Mouse (Mus musculus): ENCODE results near the gene Jmy. TPM values are rescaled to one million over a fixed set of nuclear protein-coding genes. Genes with fewer than 3 reads are reported as not detected.

Jmy gene
- polyA plus RNA-seq, 1 experiment from 2014 or later, result 3.4 TPM

- H3K9me3 ChIP-seq (ENCODE audit: control insufficient read depth, low read length), result 0 out of 2 replicates have a peak, but pooled peaks cover 3% of the 10 kb centered on the region
- H3K27ac ChIP-seq (ENCODE audit: low read depth, low read length), result no peak overlapping the region
- no peaks in the 10 kb centered on the region for H3K27me3 ChIP-seq (replicated peaks; ENCODE audit: control insufficient read depth, insufficient read depth, low read length)
- WGBS, result 93% methylated on average over 3 of the region's 3 CpGs
- peaks cover 4% of the 10 kb centered on the region; the same call in 1 of the 2 replicates for H3K36me3 ChIP-seq (ENCODE audit: control insufficient read depth, insufficient read depth, low read length)
- no peak overlapping the region for H3K9ac ChIP-seq (ENCODE audit: low read depth, low read length)
- H3K4me1 ChIP-seq (replicated peaks; ENCODE audit: control insufficient read depth, insufficient read depth, low read length), result no peaks in the 10 kb centered on the region
- no peak overlapping the region for H3K4me2 ChIP-seq
- no peak for DNase-seq (ENCODE audit: low spot score)
- H3K4me3 ChIP-seq (ENCODE audit: low read depth, low read length), result no peak overlapping the region
- no peak for ATAC-seq (replicated peaks; ENCODE audit: low FRiP score)
These were observed 15.3 kb downstream of the Jmy start for GRCm38 (mm10) chr13:93484276-93484675.

DNA sequence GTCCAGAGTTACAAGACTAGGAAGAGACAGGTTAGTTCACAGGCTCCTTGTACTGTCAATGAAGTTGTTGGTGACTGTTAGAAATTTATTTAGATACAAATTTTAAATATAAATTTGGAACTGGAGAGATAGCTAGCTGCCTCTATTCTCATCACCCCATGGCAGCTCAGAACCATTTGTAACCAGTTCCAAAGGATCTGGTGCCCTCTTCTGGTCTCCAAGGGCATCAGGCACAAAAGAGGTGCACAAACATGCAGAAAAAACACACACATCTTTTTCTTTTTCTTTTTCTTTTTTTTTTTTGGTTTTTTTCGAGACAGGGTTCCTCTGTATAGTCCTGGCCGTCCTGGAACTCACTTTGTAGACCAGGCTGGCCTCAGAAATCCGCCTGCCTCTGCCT is 18.5 kb downstream of the Jmy start:
- DNase-seq (ENCODE audit: low spot score) (no peak), ATAC-seq (replicated peaks; ENCODE audit: low FRiP score) (no peak)
- Histone ChIP-seq H3K36me3 (ENCODE audit: control insufficient read depth, insufficient read depth, low read length) (peaks cover 4% of the 10 kb centered on the region; the same call in 1 of the 2 replicates), H3K9me3 (ENCODE audit: control insufficient read depth, low read length) (0 out of 2 replicates have a peak, but pooled peaks cover 3% of the 10 kb centered on the region), H3K27me3 (replicated peaks; ENCODE audit: control insufficient read depth, insufficient read depth, low read length) (no peaks in the 10 kb centered on the region), H3K4me1 (replicated peaks; ENCODE audit: control insufficient read depth, insufficient read depth, low read length) (no peaks in the 10 kb centered on the region), H3K4me2 (no peak overlapping the region), H3K27ac (ENCODE audit: low read depth, low read length) (no peak overlapping the region), H3K4me3 (ENCODE audit: low read depth, low read length) (no peak overlapping the region), H3K9ac (ENCODE audit: low read depth, low read length) (no peak overlapping the region)
- WGBS, result 94% methylated on average over 3 of the region's 3 CpGs

GRCm38 (mm10) chr13:93478344-93478743 is 21.3 kb downstream of the Jmy start:
- H3K27me3 ChIP-seq (replicated peaks; ENCODE audit: control insufficient read depth, insufficient read depth, low read length), result no peaks in the 10 kb centered on the region
- WGBS, result 75% methylated on average over 3 of the region's 3 CpGs

GRCm38 (mm10) chr13:93468355-93468754 is 31.3 kb downstream of the Jmy start:
- Histone ChIP-seq H3K27ac (ENCODE audit: low read depth, low read length) (no peak overlapping the region), H3K4me1 (replicated peaks; ENCODE audit: control insufficient read depth, insufficient read depth, low read length) (no peaks in the 10 kb centered on the region), H3K4me3 (ENCODE audit: low read depth, low read length) (no peak overlapping the region), H3K9me3 (ENCODE audit: control insufficient read depth, low read length) (no peaks in the 10 kb centered on the region), H3K9ac (ENCODE audit: low read depth, low read length) (no peak overlapping the region), H3K4me2 (no peak overlapping the region), H3K27me3 (replicated peaks; ENCODE audit: control insufficient read depth, insufficient read depth, low read length) (no peaks in the 10 kb centered on the region), H3K36me3 (ENCODE audit: control insufficient read depth, insufficient read depth, low read length) (peaks cover 15% of the 10 kb centered on the region)
- ATAC-seq (replicated peaks; ENCODE audit: low FRiP score), result no peak
- WGBS, result 94% methylated on average over 3 of the region's 3 CpGs
- no peak for DNase-seq (ENCODE audit: low spot score)

More at GRCm38 (mm10) chr13:93478344-93478743, 21.3 kb downstream of the Jmy start:
- Histone ChIP-seq H3K9me3 (ENCODE audit: control insufficient read depth, low read length) (0 out of 2 replicates have a peak, but pooled peaks cover 3% of the 10 kb centered on the region), H3K9ac (ENCODE audit: low read depth, low read length) (no peak overlapping the region), H3K4me3 (ENCODE audit: low read depth, low read length) (no peak overlapping the region), H3K4me1 (replicated peaks; ENCODE audit: control insufficient read depth, insufficient read depth, low read length) (no peaks in the 10 kb centered on the region), H3K27ac (ENCODE audit: low read depth, low read length) (no peak overlapping the region), H3K4me2 (no peak overlapping the region), H3K36me3 (ENCODE audit: control insufficient read depth, insufficient read depth, low read length) (peaks cover 4% of the 10 kb centered on the region; the same call in 1 of the 2 replicates)
- DNase-seq (ENCODE audit: low spot score), result no peak
- ATAC-seq (replicated peaks; ENCODE audit: low FRiP score), result no peak

- ATAC-seq (replicated peaks; ENCODE audit: low FRiP score) (no peak), DNase-seq (ENCODE audit: low spot score) (no peak)
- H3K4me1 ChIP-seq (replicated peaks; ENCODE audit: control insufficient read depth, insufficient read depth, low read length), result no peaks in the 10 kb centered on the region
- no peaks in the 10 kb centered on the region for H3K9me3 ChIP-seq (ENCODE audit: control insufficient read depth, low read length)
- H3K4me2 ChIP-seq, result no peak overlapping the region
- H3K36me3 ChIP-seq (ENCODE audit: control insufficient read depth, insufficient read depth, low read length), result peaks cover 11% of the 10 kb centered on the region; the same call in 1 of the 2 replicates
- no peak overlapping the region for H3K27ac ChIP-seq (ENCODE audit: low read depth, low read length)
- WGBS, result 95% methylated on average over 7 of the region's 7 CpGs
- no peak overlapping the region for H3K4me3 ChIP-seq (ENCODE audit: low read depth, low read length)
- no peak overlapping the region for H3K9ac ChIP-seq (ENCODE audit: low read depth, low read length)
- H3K27me3 ChIP-seq (replicated peaks; ENCODE audit: control insufficient read depth, insufficient read depth, low read length), result no peaks in the 10 kb centered on the region
These were observed 40.0 kb downstream of the Jmy start for GRCm38 (mm10) chr13:93459566-93459965.

GRCm38 (mm10) chr13:93458616-93459015 is 41.0 kb downstream of the Jmy start:
- no peak overlapping the region for H3K27ac ChIP-seq (ENCODE audit: low read depth, low read length)
- no peak overlapping the region for H3K4me3 ChIP-seq (ENCODE audit: low read depth, low read length)
- DNase-seq (ENCODE audit: low spot score) (no peak), ATAC-seq (replicated peaks; ENCODE audit: low FRiP score) (no peak)
- no peaks in the 10 kb centered on the region for H3K27me3 ChIP-seq (replicated peaks; ENCODE audit: control insufficient read depth, insufficient read depth, low read length)
- no peaks in the 10 kb centered on the region for H3K4me1 ChIP-seq (replicated peaks; ENCODE audit: control insufficient read depth, insufficient read depth, low read length)
- H3K36me3 ChIP-seq (ENCODE audit: control insufficient read depth, insufficient read depth, low read length), result peaks cover 11% of the 10 kb centered on the region; the same call in 1 of the 2 replicates
- WGBS, result 79% methylated on average over 4 of the region's 4 CpGs
- no peak overlapping the region for H3K9ac ChIP-seq (ENCODE audit: low read depth, low read length)
- no peaks in the 10 kb centered on the region for H3K9me3 ChIP-seq (ENCODE audit: control insufficient read depth, low read length)
- H3K4me2 ChIP-seq, result no peak overlapping the region

- DNase-seq (ENCODE audit: low spot score) (no peak), ATAC-seq (replicated peaks; ENCODE audit: low FRiP score) (no peak)
- Histone ChIP-seq H3K9me3 (ENCODE audit: control insufficient read depth, low read length) (no peaks in the 10 kb centered on the region), H3K4me3 (ENCODE audit: low read depth, low read length) (no peak overlapping the region), H3K4me1 (replicated peaks; ENCODE audit: control insufficient read depth, insufficient read depth, low read length) (no peaks in the 10 kb centered on the region), H3K27me3 (replicated peaks; ENCODE audit: control insufficient read depth, insufficient read depth, low read length) (no peaks in the 10 kb centered on the region), H3K36me3 (ENCODE audit: control insufficient read depth, insufficient read depth, low read length) (peaks cover 8% of the 10 kb centered on the region; the same call in 1 of the 2 replicates), H3K9ac (ENCODE audit: low read depth, low read length) (no peak overlapping the region), H3K27ac (ENCODE audit: low read depth, low read length) (no peak overlapping the region), H3K4me2 (no peak overlapping the region)
- WGBS, result 93% methylated on average over 6 of the region's 6 CpGs
These were observed 46.3 kb downstream of the Jmy start for GRCm38 (mm10) chr13:93453275-93453674.

DNA sequence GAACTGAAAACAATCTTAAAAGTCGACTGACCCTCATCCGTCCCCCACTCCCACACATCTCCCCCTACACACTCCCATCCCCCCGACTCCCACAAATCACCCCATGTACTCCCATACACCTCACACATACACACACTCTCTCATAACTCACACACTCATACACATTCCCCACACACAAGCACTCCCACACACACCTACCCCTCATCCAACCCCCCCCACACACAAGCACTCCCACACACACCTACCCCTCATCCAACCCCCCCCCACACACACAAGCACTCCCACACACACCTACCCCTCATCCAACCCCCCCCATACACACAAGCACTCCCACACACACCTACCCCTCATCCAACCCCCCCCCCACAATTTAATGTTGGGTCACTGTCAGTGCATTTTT is 59.4 kb downstream of the Jmy start:
- H3K4me3 ChIP-seq (ENCODE audit: low read depth, low read length), result no peak overlapping the region
- peaks cover 12% of the 10 kb centered on the region; the same call in 1 of the 2 replicates for H3K36me3 ChIP-seq (ENCODE audit: control insufficient read depth, insufficient read depth, low read length)
- H3K4me1 ChIP-seq (replicated peaks; ENCODE audit: control insufficient read depth, insufficient read depth, low read length), result no peaks in the 10 kb centered on the region
- H3K9me3 ChIP-seq (ENCODE audit: control insufficient read depth, low read length), result no peaks in the 10 kb centered on the region
- H3K27me3 ChIP-seq (replicated peaks; ENCODE audit: control insufficient read depth, insufficient read depth, low read length), result no peaks in the 10 kb centered on the region
- WGBS, result 72% methylated on average over 3 of the region's 3 CpGs
- ATAC-seq (replicated peaks; ENCODE audit: low FRiP score) (peak; percentile 49; the same call in 1 of the 2 replicates), DNase-seq (ENCODE audit: low spot score) (no peak)
- no peak overlapping the region for H3K27ac ChIP-seq (ENCODE audit: low read depth, low read length)
- no peak overlapping the region for H3K4me2 ChIP-seq
- H3K9ac ChIP-seq (ENCODE audit: low read depth, low read length), result no peak overlapping the region

DNA sequence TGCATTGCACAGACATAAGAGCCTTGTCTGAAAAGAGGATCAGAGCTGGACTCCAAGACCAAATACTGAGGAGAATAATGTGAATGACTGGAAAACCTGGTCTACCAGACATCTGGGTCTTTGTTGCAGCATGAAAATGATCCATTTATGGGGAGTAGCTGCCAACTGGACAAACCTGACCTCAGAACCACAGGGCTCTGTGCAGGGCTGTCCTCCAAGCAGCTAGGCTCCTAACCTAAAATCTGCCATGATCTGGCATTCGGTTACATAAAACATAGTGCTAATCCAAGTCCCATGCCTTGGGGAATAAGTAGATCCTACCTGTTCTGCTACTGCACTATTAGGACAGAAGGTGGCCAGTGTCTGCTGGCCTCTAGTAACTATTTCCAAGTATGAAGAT is 70.4 kb downstream of the Jmy start:
- H3K4me1 ChIP-seq (replicated peaks; ENCODE audit: control insufficient read depth, insufficient read depth, low read length), result peaks cover 11% of the 10 kb centered on the region
- ATAC-seq (replicated peaks; ENCODE audit: low FRiP score), result no peak
- H3K4me3 ChIP-seq (ENCODE audit: low read depth, low read length), result no peak overlapping the region
- H3K36me3 ChIP-seq (ENCODE audit: control insufficient read depth, insufficient read depth, low read length), result peaks cover 2% of the 10 kb centered on the region; the same call in 1 of the 2 replicates
- no peaks in the 10 kb centered on the region for H3K9me3 ChIP-seq (ENCODE audit: control insufficient read depth, low read length)
- no peak overlapping the region for H3K4me2 ChIP-seq
- H3K27ac ChIP-seq (ENCODE audit: low read depth, low read length), result peak overlapping the region; percentile 93; the same call in 1 of the 2 replicates
- H3K27me3 ChIP-seq (replicated peaks; ENCODE audit: control insufficient read depth, insufficient read depth, low read length), result no peaks in the 10 kb centered on the region
- no peak for DNase-seq (ENCODE audit: low spot score)
- no peak overlapping the region; the same call in 1 of the 2 replicates for H3K9ac ChIP-seq (ENCODE audit: low read depth, low read length)
- WGBS, result 90% methylated on average over 1 of the region's 1 CpGs
